Mouse (Mus musculus): ENCODE data around the gene BC003965.

DNA sequence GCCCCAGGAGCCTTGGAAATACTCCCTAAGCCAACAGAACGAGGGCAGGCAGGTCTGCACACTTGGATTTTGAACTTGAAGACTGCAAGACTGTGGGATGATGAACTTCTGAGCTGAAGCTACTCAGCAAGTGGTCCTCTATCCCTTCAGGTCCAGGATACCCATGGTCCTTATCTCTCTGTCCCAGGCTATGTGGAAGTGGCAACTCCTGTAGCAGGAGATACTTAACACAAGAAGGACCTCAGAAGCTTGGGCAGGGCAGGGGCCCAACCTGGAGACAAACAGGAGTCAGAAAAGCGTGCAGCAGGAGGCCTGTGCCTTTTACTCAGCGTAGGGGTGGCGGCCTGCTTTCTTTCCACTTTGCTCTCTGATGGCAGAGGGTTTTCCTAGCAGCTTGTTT is 41.3 kb downstream of the BC003965 start:
- TF ChIP-seq CTCF (IDR thresholded peaks at IDR 0.05; ENCODE audit: borderline replicate concordance, control insufficient read depth, extremely low read depth, insufficient read depth, low read length, poor library complexity) (no peak), POLR2A (IDR thresholded peaks at IDR 0.05; ENCODE audit: control insufficient read depth, extremely low read depth, insufficient read depth, low read length, poor library complexity) (no peak)

Measured in thymus, adult 2 months (tissue).